Mouse (Mus musculus) embryonic facial prominence, embryonic 11.5 days (tissue): ENCODE measurements around the gene Sqor. TPM values are rescaled to one million over a fixed set of nuclear protein-coding genes. Genes with fewer than 3 reads are reported as not detected.

Experiments used
- ATAC-seq: fragments of 200-750 bp; cut with Nextera tagmentation; replicated peaks from 2 replicates; pipeline ENCODE4 v1.8.0; 2017; ENCODE audit warnings: low read depth; ENCODE audit not compliant: insufficient number of reproducible peaks, low FRiP score, low TSS enrichment
- DNase-seq: peaks from one replicate; pipeline ENCODE4 v3.0.0-alpha.2; 2015; ENCODE audit warnings: low spot score
- H3K27ac ChIP-seq: fragments of 300-500 bp; sonication (generic); replicated peaks from 2 replicates; pipeline ENCODE4 v1.5.1; 2014; ENCODE audit warnings: mild to moderate bottlenecking, low read depth, low read length, control low read depth
- H3K27me3 ChIP-seq: fragments of 300-500 bp; sonication (generic); 2 replicates; pipeline ENCODE4 v1.6.1; 2014; ENCODE audit warnings: mild to moderate bottlenecking, low read length, moderate library complexity, mixed read lengths; ENCODE audit not compliant: control insufficient read depth, insufficient read depth
- H3K36me3 ChIP-seq: fragments of 300-500 bp; sonication (generic); replicated peaks from 2 replicates; pipeline ENCODE4 v1.6.1; 2014; ENCODE audit warnings: low read depth, mild to moderate bottlenecking, low read length, moderate library complexity, mixed read lengths; ENCODE audit not compliant: control insufficient read depth, insufficient read depth
- H3K4me1 ChIP-seq: fragments of 300-500 bp; sonication (generic); 2 replicates; pipeline ENCODE4 v1.6.1; 2014; ENCODE audit warnings: low read length, mixed read lengths; ENCODE audit not compliant: control insufficient read depth, insufficient read depth
- H3K4me2 ChIP-seq: fragments of 300-500 bp; sonication (generic); 2 replicates; pipeline ENCODE4 v1.6.1; 2014; ENCODE audit warnings: low read depth, mild to moderate bottlenecking, control low read depth, low read length, moderate library complexity
- H3K4me3 ChIP-seq: fragments of 300-500 bp; sonication (generic); 2 replicates; pipeline ENCODE4 v1.5.1; 2014; ENCODE audit warnings: low read depth, low read length, control low read depth
- H3K9ac ChIP-seq: fragments of 300-500 bp; sonication (generic); replicated peaks from 2 replicates; pipeline ENCODE4 v1.6.1; 2014; ENCODE audit warnings: mild to moderate bottlenecking, control low read depth, low read length
- H3K9me3 ChIP-seq: fragments of 300-500 bp; sonication (generic); replicated peaks from 2 replicates; pipeline ENCODE4 v1.6.1; 2016; ENCODE audit warnings: mild to moderate bottlenecking, low read length, inconsistent platforms, mixed read lengths; ENCODE audit not compliant: control insufficient read depth
- WGBS: fragments of 180-500 bp; shearing (Covaris S2); extraction: QIAGEN DNeasy Blood & Tissue Kit; methylation state at CpG from one replicate; pipeline ENCODE4 v1.1.7; 2014; 5-methylcytosine and 5-hydroxymethylcytosine counted together
- polyA plus RNA-seq: library from polyadenylated mRNA; unstranded; fragments of >200 nt; fragmentation: Nextera tagmentation; extraction: Ambion mirVana; gene quantifications from 2 replicates; pipeline ENCODE4 v1.2.1, GENCODE M21; 2014

Sqor gene
- polyA plus RNA-seq, 1 experiment from 2014 or later: 3.2 TPM

DNA sequence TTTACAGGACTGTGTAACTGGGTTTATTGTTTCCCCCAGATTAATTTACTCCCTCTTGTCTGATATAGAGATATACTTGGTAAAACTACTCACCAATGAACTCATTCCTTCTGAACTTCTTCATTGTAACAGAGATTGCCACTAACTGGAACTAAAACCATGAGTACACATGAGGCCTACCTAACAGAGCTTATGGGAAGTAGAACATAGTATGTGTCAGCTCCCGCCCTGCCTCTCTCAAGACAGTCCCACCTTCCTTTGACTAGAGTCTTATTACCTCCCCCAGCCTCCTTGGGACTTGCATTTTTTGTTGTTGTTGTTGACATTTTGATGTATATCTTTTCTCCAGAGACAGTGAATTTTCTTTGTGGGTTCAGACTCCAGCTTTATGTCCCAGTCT is 7.9 kb downstream of the Sqor start:
- no peaks in the 10 kb centered on the region for H3K36me3 ChIP-seq
- H3K27ac ChIP-seq: no peak overlapping the region
- H3K4me2 ChIP-seq: no peak overlapping the region
- no peak for ATAC-seq
- no peaks in the 10 kb centered on the region for H3K9me3 ChIP-seq
- no peak overlapping the region for H3K4me3 ChIP-seq
- DNase-seq: no peak
- no peak overlapping the region for H3K9ac ChIP-seq
- H3K4me1 ChIP-seq: no peaks in the 10 kb centered on the region
- WGBS: 69% methylated on average over 1 of the region's 1 CpGs
- no peaks in the 10 kb centered on the region for H3K27me3 ChIP-seq

DNA sequence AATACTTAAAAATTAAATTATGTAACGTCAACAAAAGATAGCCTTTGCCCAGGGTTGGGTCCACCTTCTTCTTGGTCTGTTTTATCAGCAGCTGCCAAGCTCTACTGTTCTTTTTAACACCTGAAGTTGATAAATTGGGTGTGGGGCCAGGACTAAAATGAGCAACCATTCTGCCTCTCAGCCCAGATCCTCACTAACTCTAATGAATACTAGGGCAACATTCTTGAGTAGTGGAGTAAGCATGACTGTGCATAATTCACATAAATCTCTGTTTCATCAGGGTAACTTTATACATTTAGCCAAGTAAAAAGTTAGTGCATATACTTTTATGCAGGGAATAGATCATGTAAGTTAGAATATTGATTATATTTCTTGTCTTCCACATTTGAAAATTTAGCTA is 10.5 kb downstream of the Sqor start:
- Histone ChIP-seq H3K4me2 (no peak overlapping the region), H3K9me3 (no peaks in the 10 kb centered on the region), H3K36me3 (no peaks in the 10 kb centered on the region), H3K9ac (no peak overlapping the region), H3K4me3 (no peak overlapping the region), H3K27me3 (no peaks in the 10 kb centered on the region), H3K27ac (no peak overlapping the region), H3K4me1 (no peaks in the 10 kb centered on the region)
- 84% methylated on average over 1 of the region's 1 CpGs for WGBS
- DNase-seq (no peak), ATAC-seq (no peak)

DNA sequence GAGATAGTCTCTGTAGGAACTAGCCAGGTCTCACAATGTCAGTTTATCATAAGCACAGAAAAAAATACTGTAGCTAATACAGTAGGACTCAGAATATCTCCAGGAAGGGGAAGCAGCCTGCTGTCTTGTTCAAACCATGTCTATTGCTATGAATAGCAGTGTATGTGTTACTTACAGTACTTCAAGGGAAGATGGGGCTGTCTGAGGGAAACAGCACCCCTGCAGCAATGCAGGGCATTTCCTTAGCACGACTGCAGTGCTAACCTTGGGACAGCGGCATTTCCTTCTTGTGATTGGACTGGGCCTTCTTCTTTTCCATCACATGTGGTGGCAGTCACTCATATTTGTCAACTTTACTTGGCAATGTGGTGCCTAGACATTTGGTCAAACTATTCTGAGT is 11.8 kb downstream of the Sqor start:
- H3K4me2 ChIP-seq: no peak overlapping the region
- H3K4me1 ChIP-seq: no peaks in the 10 kb centered on the region
- no peaks in the 10 kb centered on the region for H3K36me3 ChIP-seq
- no peak overlapping the region for H3K9ac ChIP-seq
- no peaks in the 10 kb centered on the region for H3K9me3 ChIP-seq
- DNase-seq (no peak), ATAC-seq (no peak)
- H3K4me3 ChIP-seq: no peak overlapping the region
- H3K27me3 ChIP-seq: no peaks in the 10 kb centered on the region
- H3K27ac ChIP-seq: no peak overlapping the region
- WGBS: 77% methylated on average over 2 of the region's 2 CpGs

DNA sequence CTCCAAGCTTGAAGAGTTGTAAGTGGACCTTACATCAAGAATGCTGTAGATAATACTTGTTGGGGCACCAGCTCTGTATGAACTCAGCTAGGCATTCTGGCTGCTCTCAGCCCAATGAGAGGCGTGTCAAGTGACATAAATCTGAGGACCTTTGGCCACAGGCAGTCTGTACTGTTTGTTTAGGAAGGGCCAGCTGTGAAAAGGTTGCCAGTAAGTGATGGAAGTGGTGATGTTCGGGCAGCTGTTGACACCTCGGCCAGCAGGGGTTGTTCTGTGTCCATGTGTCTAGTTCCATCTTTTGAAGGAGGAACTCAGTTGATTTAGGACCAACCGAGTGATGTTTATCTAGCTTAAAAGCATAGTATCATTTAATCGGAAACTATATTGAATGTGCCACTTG is 14.9 kb downstream of the Sqor start:
- no peaks in the 10 kb centered on the region for H3K9me3 ChIP-seq
- no peak overlapping the region for H3K27ac ChIP-seq
- no peaks in the 10 kb centered on the region for H3K4me1 ChIP-seq
- H3K9ac ChIP-seq: no peak overlapping the region
- no peaks in the 10 kb centered on the region for H3K36me3 ChIP-seq
- no peak overlapping the region for H3K4me2 ChIP-seq
- no peak overlapping the region for H3K4me3 ChIP-seq
- no peaks in the 10 kb centered on the region for H3K27me3 ChIP-seq
- 57% methylated on average over 5 of the region's 5 CpGs for WGBS
- DNase-seq (no peak), ATAC-seq (no peak)

DNA sequence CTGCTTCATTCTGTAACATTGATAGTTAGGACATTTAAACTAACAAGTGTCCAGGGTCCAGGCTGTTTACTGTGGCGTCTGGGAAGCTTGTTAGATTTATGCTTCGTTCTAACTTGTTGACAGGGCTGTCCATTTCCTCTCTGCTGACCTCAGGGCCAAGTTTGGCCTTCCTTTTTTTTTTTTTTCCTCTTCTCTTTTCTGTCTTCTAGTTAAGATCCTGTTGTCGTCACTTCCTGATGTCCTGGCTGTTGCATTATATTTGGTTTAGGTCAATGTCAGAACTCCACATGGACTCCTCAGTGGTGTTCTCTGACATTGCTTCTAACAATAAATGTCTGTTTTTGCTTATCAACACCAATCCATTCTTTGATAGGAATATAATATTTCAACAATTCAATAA is 15.4 kb downstream of the Sqor start:
- H3K9me3 ChIP-seq: no peaks in the 10 kb centered on the region
- H3K27me3 ChIP-seq: no peaks in the 10 kb centered on the region
- DNase-seq (no peak), ATAC-seq (no peak)
- no peaks in the 10 kb centered on the region for H3K36me3 ChIP-seq
- no peak overlapping the region for H3K4me2 ChIP-seq
- 58% methylated on average over 3 of the region's 3 CpGs for WGBS
- no peak overlapping the region for H3K27ac ChIP-seq
- no peak overlapping the region for H3K9ac ChIP-seq
- no peaks in the 10 kb centered on the region for H3K4me1 ChIP-seq
- H3K4me3 ChIP-seq: no peak overlapping the region

DNA sequence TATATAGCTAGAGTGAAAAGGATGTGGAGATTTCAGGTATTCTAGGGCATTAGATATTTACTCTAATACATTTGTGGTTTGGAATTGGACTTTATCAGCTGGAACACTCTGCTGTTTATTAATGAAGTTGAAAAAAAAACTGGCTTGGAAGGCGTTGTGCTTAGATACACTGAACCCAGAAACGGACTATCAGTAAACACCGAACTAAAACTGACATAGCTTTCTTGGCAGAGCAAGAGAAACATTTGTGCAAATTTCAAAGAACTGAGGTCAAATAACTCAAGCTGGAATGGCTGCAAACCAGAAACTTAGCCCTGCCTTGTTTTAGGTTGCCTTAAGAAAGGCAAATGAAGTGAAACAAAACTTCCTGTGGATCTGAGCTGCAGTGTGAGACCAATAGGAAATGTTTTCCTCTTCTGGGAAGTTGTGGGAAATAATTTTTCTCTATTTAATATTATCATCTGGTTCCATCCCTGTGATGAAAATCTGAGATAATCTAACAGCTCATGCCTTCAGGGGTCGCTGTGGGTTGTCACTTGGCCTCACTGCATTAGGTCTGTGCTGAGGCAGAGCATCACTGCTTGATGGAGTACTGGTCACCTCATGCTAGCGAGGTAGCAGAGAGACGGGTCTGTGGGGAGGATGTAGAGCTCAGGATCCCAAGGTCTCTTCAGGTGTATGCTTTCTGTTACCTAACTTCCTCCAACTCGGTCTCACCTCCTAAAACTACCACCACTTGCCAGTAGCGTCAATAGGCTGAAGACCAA is 16.7 kb downstream of the Sqor start:
- Histone ChIP-seq H3K9me3 (no peaks in the 10 kb centered on the region), H3K4me3 (no peak overlapping the region), H3K9ac (no peak overlapping the region), H3K36me3 (no peaks in the 10 kb centered on the region), H3K27me3 (no peaks in the 10 kb centered on the region), H3K4me2 (no peak overlapping the region), H3K4me1 (no peaks in the 10 kb centered on the region), H3K27ac (no peak overlapping the region)
- 76% methylated on average over 8 of the region's 8 CpGs for WGBS
- DNase-seq (no peak), ATAC-seq (no peak)

DNA sequence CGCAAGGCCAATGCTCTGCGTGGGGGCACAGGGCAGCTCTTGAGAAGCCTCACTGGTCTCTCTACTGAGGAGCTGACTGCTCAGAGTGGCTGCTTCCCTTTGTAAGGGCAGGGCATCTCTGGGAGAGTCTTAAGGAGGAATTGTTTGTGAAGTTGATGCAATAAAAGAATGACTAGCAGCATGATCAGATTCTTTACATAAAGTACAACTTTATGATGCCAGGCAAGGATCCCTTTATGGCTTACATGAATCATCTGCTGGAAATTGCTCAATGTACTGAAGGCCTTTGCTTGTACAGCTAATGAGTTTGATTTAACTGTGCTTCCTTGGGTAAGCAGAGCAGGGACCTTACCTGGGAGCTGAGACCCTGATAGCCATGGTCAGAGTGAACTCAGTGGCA is 18.7 kb downstream of the Sqor start:
- no peaks in the 10 kb centered on the region for H3K4me1 ChIP-seq
- H3K4me2 ChIP-seq: no peak overlapping the region
- ATAC-seq (no peak), DNase-seq (no peak)
- no peaks in the 10 kb centered on the region for H3K9me3 ChIP-seq
- no peaks in the 10 kb centered on the region for H3K27me3 ChIP-seq
- WGBS: 81% methylated on average over 2 of the region's 2 CpGs
- H3K36me3 ChIP-seq: no peaks in the 10 kb centered on the region
- no peak overlapping the region for H3K9ac ChIP-seq
- H3K27ac ChIP-seq: no peak overlapping the region
- no peak overlapping the region for H3K4me3 ChIP-seq

DNA sequence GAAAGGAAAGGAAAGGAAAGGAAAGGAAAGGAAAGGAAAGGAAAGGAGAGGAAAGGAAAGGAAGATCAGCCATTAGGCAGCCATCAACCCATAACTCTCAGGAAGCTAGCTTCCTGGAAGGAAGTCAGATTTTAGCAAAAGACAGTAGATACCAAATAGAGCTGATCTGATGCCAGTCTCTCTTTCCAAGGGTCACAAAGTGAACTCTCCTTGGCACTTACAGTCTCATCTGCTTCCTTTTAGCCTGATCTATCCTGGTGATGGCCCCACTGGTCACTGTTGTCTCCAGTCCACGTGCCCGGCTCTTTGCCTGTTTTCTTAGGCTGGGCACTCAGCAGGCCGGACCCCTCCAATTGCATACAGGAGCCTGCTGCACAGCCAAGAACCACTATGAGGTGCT is 19.7 kb downstream of the Sqor start:
- no peak overlapping the region for H3K27ac ChIP-seq
- no peaks in the 10 kb centered on the region for H3K36me3 ChIP-seq
- no peak for ATAC-seq
- H3K27me3 ChIP-seq: no peaks in the 10 kb centered on the region
- no peak overlapping the region for H3K4me3 ChIP-seq
- WGBS: 91% methylated on average over 3 of the region's 3 CpGs
- DNase-seq: no peak
- no peaks in the 10 kb centered on the region for H3K9me3 ChIP-seq
- no peak overlapping the region for H3K4me2 ChIP-seq
- H3K9ac ChIP-seq: no peak overlapping the region
- no peaks in the 10 kb centered on the region for H3K4me1 ChIP-seq
